Mouse (Mus musculus): ENCODE measurements at regions not wholly inside any gene's neighbourhood (a gene's known extent, or its start where the extent isn't known, plus 50 kb on each side); places are given as distances from the start of the nearest gene placed in this dataset.

GRCm38 (mm10) chr5:149845256-149845655 is 167.2 kb downstream of the B3glct start:
- TF ChIP-seq ZC3H11A (IDR thresholded peaks at IDR 0.05; ENCODE audit: borderline replicate concordance, low read depth, low read length): no peak
- TF ChIP-seq ZNF384 (IDR thresholded peaks at IDR 0.05; ENCODE audit: low read depth, low read length): no peak
- TF ChIP-seq CHD2 (IDR thresholded peaks at IDR 0.05; ENCODE audit: low read depth, low read length): no peak
- TF ChIP-seq HCFC1 (IDR thresholded peaks at IDR 0.05; ENCODE audit: borderline replicate concordance, insufficient read depth, low read length): no peak
- TF ChIP-seq MAFK (IDR thresholded peaks at IDR 0.05; ENCODE audit: insufficient read depth, low read depth, low read length): no peak

Measured in ES-E14 (cell line).